Mouse (Mus musculus): ENCODE measurements around the gene Tesc.

Tesc gene

DNA sequence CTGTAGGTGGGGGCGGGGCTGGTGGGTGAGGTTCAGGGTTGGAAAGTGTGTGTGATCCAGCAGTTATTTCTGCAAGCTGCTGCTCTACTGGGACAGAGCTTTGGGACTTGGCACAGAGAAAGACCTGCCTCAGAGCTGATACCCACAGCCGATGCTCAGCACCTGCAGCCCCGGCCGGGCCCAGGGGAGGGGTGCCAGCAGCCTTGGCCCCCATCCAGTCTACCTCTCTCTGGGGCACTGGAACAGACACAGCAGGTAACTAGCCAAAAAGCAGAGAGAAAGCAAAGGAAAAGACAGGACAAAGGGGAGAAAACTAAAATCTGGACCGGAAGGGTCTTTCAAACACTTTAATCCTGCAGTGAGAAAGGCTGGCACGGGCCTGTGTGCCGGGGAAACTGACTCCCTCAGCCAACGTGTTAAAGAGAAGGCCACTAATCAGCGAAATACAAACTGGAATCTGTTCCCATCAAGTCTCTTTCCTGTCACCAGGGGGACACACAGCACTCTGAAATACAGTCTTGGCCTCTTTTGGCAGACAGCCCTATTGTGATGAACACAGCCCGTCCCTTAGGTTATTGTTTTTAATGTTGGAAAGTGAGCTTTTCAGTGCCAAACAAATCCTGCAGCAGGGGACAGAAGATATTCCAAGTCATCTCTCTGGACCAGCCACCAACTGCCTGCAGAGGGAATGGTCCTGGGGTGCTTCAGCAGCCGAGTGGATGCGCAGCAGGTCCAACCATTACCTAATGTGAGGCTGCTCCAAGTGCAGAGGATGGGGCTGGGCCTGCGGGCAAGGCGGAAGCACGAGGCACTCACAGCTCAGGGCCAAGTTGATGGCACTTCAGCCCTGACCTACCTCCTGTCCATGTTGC, 49.4 kb downstream of the Tesc start:
- DNase-seq (ENCODE audit: low spot score in 2 of 2): no peak

DNA sequence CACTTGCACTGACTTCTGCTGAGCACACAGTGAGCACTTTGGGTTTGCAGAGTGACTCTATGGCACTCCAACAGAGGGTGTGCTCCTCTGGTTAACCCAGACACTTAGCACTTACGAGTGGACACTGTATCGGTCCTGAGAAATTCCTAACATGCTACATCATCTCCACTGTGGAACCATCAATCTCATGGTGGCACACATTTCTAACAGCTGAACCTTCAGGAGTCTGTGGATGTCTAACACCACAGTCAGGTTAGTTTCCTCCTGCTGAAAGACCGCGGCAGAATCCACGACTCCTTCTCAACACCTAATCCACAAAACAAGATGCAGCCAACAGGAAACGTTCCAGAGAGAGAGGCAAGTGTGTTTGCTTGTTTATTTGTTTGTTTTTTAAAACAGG, 51.0 kb downstream of the Tesc start:
- no peak for DNase-seq (ENCODE audit: low spot score in 2 of 2)

DNA sequence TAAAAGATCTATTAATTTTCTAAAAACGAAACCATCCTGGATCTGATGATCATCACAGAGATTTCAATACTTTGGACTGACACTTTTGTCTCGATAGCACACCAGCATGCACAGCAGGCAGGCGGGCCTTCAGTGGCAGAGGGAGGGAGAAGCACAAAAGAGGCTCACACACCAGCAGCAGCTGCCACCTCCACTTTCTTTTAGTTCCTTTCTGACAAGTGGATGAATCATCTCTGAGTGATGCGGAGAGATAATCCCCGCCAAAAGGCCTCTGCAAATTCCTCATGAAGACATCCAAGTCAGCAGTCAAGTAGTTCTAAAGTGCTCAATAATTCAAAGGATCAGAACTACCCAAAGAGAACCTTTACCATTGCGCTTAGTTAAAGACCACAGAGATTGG, 51.8 kb downstream of the Tesc start:
- no peak for DNase-seq (ENCODE audit: low spot score in 2 of 2)

DNA sequence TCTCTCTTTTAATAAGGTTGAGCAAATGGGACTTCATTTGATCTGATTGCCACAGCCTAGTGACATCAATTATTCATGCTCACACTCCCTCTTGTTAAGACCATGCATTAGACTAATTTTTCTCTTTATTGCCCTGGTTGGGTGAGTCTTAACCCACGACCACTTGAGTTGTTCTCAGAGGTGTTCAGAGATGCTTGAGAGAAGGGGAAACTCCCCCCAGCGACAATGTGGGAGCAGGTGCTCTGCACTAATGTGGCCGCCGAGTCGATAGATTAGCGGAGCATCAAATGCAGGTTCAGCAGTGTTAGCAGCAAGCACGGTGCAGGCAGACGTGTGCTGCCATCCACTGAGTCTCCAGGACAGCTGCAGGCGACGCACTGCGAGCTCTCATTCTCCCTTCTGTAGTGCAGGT, 52.3 kb downstream of the Tesc start:
- no peak for DNase-seq (ENCODE audit: low spot score in 2 of 2)

DNA sequence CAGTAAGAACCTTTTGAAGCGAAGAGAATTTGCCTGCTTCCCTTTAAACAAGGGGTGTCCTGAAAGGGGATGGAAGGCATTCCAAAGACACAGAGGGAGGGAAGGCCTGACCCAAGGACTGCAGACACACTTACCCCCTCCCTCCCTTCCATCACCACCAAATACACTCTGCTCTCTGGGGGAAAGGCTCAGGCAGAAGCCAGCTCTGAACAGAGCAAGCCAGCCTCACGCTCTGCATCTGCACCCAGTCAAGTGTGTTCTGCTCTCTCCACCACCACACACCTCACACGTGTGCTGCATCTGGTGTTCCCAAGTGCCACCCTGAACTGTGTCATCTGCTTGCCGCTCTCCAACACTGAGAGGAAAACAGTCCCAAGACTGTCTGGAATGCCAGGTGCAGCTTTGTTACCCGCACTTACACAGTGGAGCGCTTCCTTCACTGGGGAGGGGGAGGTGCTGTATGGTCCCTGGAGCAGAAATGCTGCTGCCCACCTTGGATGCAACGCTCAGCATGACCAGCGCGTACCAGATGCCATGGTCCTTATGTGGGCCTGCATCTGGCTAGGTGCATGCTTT, 53.9 kb downstream of the Tesc start:
- no peak for DNase-seq (ENCODE audit: low spot score in 2 of 2)

DNA sequence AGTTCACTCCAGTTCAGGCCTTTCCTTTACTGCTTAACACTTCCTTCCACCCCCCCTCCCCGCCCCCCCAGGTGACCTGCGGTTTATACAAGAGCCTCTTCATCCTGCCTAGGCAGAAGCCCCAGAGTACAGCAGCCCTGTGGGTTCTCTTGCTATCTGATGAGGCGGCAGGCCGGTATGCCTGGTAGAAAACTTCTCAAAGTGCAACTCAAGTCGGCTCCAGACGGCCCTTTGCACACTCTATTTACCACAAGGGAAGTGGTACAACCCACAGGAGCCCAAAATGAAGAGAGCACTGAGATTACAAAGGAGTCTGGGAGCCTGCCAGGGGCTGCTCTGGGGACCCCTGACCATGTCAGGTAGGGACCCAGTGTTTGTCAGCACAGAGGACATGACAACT, 54.5 kb downstream of the Tesc start:
- DNase-seq (ENCODE audit: low spot score in 2 of 2): no peak

DNA sequence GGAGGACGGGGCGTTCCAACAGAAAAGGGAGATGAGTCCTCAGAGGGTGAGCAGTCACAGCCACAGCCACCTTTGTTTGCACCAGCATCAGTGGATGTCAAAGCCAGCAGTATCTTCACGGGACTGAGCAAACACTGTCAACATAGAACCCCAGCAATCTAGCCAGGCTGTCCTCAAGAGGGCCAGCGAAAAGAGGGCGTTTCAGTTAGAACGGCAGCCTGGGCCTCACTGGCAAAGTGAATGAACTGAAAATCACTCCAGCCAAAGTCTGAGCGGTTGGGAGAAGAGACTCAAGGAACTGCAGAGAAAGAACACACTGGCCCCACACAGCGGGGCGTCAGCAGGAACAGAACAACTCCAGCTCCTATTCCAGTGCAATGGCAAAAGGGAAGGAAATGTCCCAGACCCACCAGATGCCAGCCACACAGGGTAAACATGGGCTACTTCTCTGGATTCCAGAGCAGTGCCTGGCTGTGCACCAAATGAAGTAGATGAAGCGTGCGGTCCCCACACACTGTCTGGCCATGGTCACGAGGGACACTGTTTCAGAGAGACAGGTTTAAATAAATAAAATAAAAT, 55.6 kb downstream of the Tesc start:
- no peak for DNase-seq (ENCODE audit: low spot score in 2 of 2)

DNA sequence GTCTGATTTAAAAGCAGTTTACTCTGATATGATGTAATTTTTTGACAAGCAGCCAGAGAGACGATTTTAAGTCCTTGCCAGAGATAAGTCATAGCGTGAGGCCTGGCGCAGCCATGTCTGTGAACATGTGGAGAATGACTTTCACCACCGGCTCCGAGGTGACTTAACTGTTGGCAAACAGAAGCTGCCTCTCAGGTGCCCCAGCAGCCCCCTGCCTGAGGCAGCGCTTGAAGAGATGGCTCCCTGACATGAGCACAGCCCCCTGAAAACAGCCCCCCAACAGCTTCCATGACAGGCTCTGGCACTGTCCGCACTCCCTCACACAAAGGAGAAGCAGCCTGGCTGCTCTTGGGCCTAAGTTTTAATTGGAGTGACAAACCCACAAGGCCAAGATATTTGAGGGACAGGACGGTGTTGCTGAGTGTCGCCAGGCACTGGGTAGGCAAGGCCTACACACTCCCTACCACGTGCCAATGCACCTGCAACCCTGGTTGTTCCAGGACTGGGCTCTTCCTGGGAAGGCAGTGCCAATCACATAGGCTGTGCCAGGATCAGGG, 56.7 kb downstream of the Tesc start:
- no peak for DNase-seq (ENCODE audit: low spot score in 2 of 2)

DNA sequence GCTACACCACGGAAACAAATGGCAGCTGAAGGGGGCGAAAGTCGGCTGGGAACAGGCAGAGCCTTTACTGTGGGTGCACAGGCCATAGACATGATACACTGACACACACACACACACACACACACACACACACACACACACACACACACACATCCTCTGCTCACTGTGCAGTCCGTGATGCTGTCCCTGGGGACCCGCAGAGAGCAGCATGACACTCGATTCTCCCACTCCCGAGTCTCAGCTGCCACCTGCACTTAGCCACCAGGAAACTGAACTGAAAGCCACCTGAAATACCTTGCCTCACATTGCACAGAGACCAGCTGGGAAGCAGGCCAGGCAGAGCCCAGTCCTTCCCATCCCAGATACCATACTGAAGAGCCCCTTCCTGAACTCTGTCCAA, 57.8 kb downstream of the Tesc start:
- DNase-seq (ENCODE audit: low spot score in 2 of 2): no peak

DNA sequence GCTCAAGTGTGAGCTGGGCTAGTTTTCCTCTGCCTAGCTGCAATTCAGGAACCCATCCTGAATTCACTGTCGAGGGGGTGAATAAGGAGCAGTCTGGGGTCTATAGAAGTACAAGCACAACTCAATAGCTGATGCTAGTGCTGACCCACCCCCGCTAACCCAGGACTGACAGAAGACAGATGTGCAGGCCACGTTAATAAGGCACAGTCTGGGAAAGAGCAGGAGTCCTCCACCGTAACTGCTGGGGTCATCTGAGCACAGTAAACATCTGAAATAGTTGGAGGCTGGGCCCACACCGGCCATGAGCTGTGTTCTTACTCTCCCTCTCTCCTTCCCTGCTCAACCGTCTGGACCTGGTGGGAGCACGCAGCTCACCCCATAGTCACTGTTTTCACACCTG, 59.4 kb downstream of the Tesc start:
- DNase-seq (ENCODE audit: low spot score in 2 of 2): no peak

DNA sequence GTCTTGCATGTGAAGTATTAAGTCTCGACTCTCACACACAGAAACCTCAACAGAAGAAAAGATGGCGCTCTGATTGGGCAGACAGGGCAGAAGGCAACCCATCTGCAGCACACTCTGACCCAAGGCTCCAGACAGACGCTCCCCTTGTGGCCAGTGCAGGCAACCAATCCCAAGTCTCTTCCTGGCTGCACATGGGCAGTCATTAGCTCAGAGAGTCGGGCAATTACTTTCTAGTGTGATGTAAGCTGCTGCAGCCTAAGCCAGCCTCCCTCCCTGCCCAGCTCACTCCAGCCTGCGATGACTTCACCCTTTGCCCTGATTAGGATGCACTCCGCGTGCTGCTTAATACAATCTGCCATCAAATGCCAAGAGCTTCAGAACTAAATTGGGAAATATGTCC, 61.6 kb downstream of the Tesc start:
- no peak for DNase-seq (ENCODE audit: low spot score in 2 of 2)

DNA sequence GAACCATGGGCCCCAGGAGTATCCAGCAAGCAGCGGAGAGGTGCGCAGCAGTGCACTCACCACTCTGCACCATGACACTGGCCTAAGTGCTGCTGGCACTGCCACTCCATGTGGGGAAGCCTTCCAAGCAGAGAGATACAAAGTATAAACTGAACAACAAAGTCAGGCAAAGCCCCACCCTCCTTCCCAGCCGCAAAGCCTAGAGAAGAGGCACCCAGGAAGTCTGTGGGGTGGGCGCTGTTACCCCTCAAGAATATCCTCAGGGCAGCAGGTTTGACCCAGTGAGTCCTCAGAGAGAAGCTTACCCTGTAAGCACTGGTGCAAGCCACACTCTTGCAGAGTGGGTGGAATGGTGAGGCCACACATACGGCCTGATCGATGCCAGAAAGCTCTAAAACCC, 62.6 kb downstream of the Tesc start:
- no peak for DNase-seq (ENCODE audit: low spot score in 2 of 2)

DNA sequence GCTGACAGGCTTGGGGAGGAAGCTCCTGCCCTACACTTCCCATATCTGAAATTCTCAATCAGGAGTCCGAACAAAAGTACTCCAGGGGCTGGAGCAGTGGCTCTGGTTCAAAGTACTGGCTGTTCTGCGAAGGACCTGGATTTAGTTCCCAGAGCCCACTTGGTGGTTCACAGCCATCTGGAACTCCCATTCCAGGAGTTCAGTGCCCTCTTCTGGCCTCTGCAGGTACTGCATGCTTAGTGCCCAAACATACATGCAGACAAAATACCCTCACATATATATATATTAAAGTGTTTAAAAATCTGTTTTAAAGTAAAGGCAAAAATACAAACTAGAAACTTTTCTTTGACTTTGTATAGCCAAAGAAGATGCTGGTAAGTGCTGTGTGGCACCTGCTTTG, 63.3 kb downstream of the Tesc start:
- DNase-seq (ENCODE audit: low spot score in 2 of 2): no peak

DNA sequence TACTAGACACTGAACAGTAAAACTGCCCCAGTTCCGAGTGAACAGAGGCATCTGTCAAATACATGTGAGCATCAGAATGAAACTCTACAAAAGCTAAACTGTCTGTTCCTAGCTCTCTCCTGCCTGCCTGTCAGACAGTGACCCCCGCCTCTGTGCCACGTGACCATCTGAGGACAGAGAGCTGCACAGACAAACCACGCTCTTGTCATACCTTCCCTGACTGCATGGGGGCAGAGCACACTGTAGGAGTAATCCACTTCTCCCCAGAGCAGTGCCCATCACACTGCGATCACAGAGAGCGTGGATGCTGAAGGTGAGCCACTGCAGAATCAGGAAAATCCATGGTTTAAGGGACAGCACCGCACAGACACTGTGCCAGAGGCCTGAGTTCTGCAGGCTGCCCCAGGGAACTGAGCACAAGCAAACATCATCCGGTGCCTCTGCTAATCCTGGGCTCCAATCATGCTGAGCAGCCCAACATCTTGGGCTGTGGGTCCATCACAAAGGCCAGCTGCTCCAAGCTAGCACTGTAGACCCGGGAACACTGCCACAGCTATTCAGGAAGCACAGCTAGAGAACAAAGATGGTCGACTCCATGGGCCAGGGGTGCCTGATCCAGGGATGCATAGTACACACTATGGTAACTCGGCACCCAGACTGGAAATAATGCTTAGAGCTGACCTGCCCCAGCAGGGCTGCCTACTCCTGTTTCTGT, 65.9 kb downstream of the Tesc start:
- DNase-seq (ENCODE audit: low spot score in 2 of 2): no peak

DNA sequence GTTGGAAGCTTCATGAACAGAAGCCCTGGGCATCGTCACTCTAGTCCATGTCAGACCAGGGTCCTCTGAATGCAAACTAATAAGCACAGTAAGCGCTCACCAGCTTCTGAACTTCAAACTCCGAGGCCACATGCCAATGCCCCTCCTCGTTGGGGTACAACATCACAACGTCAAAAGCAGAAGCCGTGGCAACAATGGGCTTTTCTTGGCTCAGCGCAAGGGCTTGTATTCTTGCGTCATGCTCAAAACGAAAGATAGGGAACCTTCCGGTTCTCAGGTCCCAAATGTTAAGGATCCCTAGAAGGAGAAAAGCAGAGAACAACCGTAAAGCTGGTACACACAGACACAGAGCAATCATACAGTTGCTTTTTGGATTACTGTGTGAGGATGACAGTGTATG, 67.9 kb downstream of the Tesc start:
- no peak for DNase-seq (ENCODE audit: low spot score in 2 of 2)

DNA sequence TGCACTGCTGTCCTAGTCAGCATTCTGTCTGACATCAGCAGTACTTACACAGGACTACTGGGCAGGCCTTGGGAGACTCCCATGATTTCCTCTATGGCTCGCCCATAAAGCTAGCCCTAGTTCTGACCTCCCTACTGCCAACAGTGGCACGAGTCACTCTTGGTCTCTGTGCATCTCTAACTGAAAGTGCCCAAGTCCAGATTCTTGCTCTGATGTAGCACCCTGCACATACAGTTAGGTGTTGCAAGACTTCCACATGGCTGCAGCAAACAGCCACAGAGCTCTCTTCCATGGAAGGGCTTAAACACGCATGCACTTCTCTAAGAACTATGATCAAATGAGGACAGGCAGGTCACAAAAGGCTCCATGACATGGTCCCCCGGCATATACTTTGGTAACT, 68.3 kb downstream of the Tesc start:
- DNase-seq (ENCODE audit: low spot score in 2 of 2): no peak

DNA sequence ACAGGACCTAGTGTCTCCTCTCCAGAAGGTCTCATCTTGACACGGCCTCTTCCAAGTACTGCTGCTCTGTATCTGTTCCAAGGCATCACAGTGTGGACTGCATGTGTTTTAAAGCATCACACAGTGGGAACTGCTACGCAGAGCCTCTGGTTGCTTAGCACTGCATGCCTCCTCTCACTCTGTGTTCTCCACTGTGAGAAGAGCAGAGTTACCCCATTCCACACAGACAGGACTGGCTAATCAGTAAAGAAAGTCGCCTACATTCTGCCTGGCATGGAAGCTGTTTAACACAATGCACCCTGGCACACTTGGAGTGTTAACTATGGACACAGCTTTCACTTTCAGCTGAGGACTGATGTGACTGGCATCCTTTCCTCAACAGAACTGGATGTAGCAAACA, 68.8 kb downstream of the Tesc start:
- no peak for DNase-seq (ENCODE audit: low spot score in 2 of 2)

DNA sequence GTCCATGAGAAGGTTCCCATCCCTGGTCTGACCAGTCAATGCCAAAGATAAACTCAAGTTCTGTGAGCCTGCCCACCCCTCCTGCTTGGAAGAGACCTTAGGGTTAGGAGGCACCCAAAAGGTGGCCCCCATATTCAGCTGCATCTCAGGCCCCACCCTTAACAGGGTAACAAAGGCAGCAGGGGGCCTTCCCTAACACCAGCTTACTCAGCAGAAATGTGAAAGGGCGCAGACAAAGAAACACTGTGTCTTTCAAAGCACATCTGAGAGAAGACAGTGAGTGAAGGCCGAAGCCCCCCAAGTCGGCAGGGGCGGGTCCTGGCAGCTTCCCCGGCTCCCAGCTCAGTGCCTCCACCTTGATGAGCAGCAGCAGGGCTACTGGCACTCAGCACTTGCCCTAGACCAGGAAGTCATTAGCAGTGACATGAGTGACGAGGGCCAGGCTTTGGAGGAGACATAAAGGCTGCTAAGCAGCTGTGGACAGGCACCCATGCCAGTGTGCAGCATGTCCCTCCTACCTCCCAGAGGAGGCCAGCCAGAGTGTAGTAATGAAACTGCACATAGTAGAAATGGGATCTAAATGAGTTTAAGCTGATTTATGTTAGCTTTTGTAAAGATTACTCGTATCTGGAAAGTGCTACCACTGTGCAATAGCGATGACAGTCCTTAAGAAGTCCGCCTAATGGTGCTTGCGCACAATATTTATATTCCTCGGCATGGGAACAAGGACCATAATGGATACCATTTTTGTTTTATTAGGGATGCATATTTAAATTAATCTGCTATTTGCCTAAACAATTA, 71.7 kb downstream of the Tesc start:
- no peak for DNase-seq (ENCODE audit: low spot score in 2 of 2)

DNA sequence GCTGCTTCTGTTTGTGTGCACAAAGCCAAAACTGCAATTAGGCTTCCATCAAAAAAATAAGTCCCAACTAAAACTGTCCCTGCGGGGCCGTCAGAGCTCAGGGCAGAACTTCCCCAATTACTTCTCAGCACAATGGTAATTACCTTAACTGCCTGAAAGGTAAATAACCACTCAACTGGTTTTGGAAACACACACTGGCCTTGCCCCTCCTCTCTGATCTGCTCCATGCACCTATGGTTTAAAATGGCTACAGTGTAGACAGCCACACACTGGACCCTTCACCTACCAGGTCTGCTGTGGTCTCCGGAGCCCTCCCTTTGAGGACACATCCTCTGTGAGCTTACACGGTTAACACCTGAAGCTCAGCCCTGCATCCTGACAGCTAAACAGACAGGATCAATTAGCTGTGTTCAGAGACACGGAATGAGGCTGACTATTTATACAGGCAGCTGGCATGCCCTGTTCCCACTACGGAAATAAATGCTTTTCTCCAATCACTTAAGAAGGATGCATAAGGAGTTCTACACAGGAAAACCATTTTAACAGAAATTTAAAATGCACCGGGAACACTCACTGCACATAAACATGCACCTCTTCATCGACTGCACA, 72.4 kb downstream of the Tesc start:
- no peak for DNase-seq (ENCODE audit: low spot score in 2 of 2)

DNA sequence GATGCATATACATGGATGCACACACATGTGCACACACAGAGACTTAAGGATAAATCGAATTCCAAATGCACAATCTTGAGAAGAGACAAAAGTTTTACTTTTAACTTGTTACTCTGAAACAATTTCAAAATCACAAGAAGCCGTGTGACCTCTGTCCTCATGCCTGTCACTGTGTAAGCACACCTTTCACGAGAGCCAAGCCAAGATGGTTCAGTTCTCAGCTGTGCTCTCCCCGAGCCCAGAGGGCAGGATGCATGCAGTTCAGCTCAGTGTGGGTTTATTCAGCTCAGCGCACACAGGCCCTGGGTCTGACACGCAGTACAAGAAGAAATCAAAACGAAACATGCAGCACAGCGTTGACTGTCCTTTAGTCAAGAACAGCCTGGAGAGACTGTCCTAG, 78.0 kb downstream of the Tesc start:
- DNase-seq (ENCODE audit: low spot score in 2 of 2): no peak

DNA sequence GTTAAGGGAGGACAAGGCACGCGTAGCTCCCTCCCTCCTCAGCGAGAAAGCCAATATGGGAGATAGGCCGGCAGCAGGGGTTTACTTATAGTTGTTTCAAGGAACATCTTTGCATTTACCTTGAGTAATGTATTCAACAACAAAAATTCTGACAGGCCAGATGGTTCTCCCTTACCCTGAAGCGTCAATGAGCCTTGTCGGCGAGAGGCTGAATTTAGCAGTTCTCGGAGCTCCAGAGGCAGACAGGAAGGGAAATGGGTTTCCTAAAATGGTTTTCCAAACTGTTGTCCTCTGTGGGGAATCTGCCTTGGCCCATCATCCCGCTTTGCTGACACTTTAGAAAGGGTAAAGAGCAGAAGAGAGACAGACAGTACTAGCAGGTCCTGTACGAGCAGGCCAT, 79.1 kb downstream of the Tesc start:
- no peak for DNase-seq (ENCODE audit: low spot score in 2 of 2)
